Mouse (Mus musculus): ENCODE data around the gene Cck.
"Not testable (repeated sequence)": the region's sequence is repeated elsewhere in the genome, so short reads cannot be mapped to it uniquely, and the experiment has no call there.

The Cck gene

GRCm38 (mm10) chr9:121459950-121460349, 35.5 kb downstream of the Cck start:
- no peak for DNase-seq (ENCODE audit: low read depth)

DNA sequence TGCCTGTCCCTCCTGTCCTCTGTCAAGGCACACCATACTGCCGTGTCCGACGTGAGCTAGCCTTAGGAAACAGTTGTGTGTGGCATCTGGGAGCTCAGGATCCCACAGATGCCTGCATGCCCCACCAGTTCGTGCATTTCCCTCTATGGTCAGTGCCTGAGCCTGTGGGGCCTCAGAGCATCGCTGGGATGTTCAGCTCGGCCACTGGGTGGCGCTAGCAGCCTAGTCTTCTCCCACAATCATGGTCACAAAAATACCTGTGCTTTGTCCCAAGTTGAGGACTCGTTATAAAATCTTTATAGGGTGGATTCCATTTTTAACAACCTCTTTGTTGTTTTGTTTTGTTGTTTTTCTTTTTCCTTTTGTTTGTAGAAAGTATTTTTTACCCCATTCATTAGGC, 37.0 kb downstream of the Cck start:
- DNase-seq (ENCODE audit: low read depth), result peak; percentile 46

DNA sequence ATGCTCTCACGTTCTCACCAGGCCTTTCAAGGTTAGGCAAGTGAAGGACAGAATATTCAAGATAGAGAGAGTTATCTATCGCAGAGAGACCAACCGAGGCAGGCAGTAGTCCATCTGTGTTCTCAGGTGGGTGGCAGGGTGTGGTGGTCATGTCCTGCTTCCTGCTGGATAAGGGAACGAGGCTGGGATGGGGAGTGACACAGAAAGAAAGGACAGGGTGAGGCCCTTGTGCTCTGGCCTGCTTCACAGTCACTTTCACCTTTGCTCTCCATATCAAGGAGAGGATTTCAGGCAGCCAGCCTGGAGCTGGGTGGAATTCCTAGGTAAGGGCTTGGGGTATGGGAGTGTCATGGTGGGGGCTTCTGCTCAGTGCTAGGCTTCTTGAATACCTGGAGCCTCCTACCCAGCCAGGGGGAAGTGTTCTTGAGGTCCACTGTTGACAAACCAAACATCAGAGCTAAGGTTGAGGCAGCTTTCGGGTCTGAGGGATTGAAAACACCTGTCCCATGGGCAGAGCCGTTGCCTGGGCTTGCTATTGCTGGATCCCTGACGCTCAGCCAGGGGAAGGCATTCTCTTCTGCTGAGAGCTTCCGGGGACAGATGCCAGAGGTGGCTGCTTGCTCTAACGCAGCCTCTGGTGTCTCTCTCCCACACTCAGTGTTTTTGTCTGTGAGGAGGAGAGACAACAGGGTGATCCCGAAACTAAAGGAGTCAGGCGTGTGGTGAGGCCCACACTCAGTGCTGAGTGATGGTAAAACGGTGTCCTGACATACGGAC, 38.6 kb downstream of the Cck start:
- no peak for DNase-seq (ENCODE audit: low read depth)

DNA sequence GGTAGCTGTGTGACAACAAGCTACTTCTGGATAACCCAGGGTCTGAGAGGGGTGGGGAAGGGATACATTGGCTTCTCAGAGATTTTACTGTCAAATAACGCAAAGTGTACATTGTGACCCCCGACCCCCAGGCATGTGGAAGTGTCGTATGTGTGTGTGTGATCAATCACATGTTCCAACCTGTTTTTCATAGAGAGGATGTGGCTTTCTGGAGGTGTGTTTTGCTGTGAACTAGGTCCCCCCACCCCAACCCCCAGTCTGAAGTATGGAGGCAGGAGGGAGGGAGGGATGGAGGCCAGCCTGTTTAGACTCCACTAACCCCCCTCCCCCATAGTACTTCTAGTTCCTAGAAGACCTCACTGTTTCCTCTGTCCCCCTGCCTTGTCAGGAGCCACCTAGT, 40.6 kb downstream of the Cck start:
- DNase-seq (ENCODE audit: low read depth), result no peak

DNA sequence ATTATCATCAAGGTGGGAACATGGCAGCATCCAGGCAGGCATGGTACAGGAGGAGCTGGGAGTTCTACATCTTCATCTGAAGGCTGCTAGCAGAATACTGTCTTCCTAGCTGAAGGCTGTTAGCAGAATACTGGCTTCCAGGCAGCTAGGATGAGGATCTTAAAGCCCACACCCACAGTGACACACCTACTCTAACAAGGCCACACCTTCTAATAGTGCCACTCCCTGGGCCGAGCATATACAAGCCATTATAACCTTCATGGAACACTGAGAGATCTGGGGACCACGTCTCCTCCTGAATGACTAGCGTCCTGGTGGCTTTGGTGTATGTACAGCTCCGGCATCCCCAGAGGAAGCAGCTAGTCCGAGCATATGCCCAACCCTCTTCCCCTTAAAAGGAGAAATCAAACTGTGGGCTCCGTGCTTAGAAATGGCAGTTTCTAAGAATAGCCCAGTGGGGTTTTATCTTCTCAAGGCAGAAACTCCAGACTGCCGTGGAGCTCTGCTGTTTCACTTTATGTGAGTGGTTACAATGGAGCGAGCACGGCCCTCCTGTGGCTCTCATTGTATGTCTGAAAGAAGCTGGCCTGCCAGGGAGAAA, 43.1 kb downstream of the Cck start:
- not testable (repeated sequence) for DNase-seq (ENCODE audit: low read depth)

DNA sequence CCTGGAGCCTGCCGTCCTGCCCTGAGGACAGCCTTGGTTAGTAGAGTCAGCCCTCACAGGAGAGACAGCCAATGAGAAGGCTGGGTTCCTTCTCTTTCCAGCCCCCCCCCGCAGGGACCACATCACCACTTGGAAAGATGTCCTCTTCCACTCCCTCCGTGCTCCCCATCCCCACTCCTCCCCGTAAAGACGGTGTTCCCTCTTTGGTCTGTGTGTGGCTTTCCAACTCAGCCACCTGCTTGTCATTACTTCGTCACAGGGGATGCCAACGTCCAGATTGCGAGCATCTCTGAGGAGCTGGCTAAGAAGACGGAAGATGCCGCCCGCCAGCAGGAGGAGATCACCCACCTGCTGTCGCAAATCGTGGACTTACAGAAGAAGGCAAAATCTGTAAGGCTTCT, 49.1 kb downstream of the Cck start:
- DNase-seq (ENCODE audit: low read depth), result no peak

DNA sequence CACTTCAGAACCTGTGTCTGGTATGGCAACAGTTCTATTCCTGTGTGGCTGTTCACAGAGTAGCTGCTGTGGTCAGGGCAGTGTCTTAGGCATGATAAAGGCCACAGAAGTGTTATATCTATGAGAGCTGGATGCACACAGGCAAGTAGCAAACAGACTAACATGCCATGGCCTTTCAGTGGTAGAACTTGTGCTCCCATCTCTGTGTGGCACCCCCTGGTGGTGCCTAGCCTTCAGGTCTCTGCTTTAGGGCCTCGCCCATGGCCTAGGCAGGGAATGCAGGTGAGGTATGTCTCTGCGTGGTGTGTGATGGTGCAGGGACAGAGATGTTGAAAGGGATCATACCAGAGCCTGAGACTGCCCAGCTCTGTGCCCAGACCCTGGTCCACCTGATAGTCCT, 50.1 kb downstream of the Cck start:
- DNase-seq (ENCODE audit: low read depth), result peak; percentile 17

DNA sequence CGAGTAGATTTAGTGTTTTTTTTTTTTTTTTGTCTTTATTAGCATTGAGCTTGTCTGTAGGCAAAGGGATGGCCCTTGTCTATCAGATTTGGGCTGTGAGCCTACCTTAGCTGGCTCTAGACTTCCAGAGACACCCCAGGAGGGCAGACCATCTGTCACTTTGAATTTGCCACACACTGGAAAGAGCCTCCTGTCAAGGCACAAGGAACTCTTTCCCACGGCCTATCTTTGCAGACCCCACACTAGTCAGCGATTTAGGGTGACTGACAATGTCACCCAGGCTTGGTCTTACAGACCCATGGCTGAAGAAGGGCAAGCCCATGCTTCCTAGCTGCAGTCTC, 51.2 kb downstream of the Cck start:
- no peak for DNase-seq (ENCODE audit: low read depth)

GRCm38 (mm10) chr9:121443696-121444366, 51.7 kb downstream of the Cck start:
- no peak for DNase-seq (ENCODE audit: low read depth)

DNA sequence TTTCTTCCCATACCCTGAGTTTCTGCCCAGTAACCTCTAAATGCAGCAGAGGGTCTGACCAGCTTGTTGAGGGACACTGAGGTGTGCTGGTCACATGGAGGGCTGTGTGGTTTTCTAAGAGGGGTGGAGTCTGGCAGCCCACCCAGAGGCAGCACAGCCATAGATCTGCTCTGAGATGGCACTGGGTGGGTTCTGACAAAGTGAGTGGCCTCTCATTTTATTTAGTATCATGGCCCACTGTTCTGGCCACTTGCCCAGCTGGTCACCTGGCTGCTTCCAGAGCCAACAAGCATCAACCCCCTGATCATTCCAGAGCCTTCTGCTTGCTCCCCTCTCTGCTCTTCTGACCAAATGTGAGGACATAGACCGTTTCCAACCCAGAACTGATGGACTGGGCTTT, 53.3 kb downstream of the Cck start:
- DNase-seq (ENCODE audit: low read depth), result no peak
